Mouse (Mus musculus): ENCODE results near the gene Ugt1a1. TPM values are rescaled to one million over a fixed set of nuclear protein-coding genes. Genes with fewer than 3 reads are reported as not detected.
"Not testable (repeated sequence)": the region's sequence is repeated elsewhere in the genome, so short reads cannot be mapped to it uniquely, and the experiment has no call there.

Gene Ugt1a1
- total RNA-seq, 2 experiments from 2014 or later = not detected

DNA sequence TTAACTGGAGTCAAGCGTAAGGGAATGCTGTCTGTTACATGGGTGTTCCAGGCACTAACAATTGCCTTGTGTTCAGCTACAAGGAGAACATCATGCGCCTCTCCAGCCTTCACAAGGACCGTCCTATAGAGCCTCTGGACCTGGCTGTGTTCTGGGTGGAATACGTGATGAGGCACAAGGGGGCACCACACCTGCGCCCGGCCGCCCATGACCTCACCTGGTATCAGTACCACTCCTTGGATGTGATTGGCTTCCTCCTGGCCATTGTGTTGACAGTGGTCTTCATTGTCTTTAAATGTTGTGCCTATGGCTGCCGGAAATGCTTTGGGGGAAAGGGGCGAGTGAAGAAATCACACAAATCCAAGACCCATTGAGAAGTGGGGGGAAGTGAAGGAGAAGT lies 6.3 kb downstream of the Ugt1a1 start:
- no peak for DNase-seq (ENCODE audit: low spot score in 2 of 2)

DNA sequence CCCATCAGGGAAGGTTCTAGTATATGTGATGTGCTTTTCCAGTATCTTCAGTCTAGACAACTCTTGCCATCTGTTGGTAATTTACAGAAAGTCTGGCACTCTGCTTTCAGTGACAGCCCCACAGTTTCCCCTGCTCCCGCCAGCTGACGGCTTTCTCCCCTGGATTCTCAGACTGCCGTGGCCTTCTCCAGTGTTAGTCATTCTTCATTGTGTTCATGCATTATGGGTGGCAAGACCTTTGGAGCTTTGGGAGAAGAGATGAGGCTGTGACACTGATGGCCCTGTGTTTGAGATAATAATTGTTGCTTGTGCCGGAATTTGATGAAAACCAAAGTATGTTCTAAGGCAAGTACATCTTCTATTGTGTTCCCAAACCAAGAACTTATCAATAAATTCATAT lies 6.8 kb downstream of the Ugt1a1 start:
- no peak for DNase-seq (ENCODE audit: low spot score in 2 of 2)

DNA sequence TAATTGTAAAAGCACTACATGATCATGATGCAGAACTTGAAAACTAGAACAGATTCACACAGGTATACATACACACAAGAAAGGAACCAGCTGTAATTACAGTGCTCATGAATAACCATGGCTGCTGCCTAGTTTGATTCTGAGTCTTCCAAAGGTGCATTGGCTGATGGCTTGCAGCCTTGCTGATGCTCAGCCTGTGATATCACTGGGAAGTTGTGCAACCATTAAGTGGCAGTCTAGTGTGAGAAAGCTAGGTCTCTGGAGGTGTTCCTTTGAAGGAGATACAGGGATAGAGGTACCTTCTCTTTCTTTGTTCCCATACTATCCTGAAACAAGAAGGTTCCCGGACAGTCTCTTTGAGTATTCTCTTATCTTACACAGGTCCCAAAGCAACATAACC lies 7.3 kb downstream of the Ugt1a1 start:
- no peak for DNase-seq (ENCODE audit: low spot score in 2 of 2)

DNA sequence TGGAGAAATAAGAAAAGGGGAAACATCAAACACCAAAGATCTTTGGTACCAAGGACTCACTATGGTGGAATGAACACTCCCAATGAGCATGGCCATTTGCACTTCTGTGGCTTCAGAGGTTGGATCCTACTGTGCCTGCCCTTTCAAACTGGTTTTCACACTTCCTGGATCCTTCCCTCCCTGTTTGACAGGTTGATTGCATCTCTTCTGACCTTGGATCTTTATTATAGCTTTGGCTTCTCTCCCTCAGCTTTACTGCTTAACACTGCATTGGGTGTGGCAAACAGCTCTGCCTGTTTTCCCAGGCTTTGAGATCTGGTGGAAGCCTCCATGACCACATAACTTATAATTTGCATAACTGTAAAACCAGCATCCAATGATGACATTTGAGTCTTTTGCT lies 8.6 kb downstream of the Ugt1a1 start:
- no peak for DNase-seq (ENCODE audit: low spot score in 2 of 2)

DNA sequence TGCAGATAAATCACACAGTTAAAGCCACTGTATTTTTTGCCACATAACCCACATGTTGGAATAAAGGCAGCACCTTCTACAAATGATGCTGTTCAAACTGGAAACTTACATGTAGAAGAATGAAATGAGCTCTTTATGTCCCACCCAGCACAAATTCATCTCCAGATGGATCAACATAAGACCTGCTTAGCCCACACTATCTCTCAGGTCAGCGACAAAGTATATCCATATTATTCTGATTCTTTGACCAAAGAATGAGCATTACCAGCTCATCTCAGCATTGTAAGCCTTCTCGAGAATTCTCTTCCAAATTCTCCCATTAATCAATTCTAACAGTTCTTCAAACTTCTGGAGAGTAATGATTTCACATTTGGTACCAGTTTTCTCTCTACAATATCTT lies 10.5 kb downstream of the Ugt1a1 start:
- DNase-seq (ENCODE audit: low spot score in 2 of 2) = no peak

DNA sequence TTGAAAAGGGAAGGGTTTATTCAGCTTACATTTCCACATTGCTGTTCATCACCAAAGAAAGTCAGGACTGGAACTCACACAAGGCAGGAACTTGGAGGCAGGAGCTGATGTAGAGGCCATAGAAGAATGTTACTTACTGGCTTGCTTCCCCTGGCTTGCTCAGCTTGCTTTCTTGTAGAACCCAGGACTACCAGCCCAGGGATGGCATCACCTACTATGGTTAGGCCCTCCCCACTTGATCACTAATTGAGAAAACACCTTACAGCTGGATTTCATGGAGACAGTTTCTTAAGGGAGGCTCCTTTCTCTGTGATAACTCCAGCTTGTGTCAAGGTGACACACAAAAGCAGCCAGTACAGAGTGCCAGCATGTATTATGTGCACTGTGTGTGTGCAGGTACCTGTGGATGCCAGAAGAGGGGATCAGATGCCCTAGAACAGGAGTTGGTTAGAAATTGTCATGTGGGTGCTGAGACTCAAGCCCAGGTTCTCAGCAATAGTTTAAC lies 11.3 kb downstream of the Ugt1a1 start:
- DNase-seq (ENCODE audit: low spot score in 2 of 2) = not testable (repeated sequence)

DNA sequence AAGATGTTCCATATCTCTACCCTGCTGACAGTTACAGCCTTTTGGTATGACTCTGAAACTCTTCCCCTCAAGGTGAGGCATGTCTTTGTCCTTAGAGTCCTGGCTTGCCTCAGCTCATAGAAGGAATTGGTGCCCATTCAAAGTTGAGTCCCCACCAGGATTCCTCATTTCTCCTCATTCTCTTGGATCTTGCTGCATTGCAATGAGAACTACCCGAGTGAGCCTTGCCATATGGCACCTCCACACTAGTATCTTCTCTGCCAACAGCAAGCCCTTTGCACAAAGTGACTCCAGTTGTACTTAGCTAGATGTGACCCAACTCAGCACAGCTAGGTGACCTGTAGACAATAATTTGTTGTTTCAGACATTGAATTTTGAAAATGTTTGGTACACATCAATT lies 11.8 kb downstream of the Ugt1a1 start:
- DNase-seq (ENCODE audit: low spot score in 2 of 2) = no peak

DNA sequence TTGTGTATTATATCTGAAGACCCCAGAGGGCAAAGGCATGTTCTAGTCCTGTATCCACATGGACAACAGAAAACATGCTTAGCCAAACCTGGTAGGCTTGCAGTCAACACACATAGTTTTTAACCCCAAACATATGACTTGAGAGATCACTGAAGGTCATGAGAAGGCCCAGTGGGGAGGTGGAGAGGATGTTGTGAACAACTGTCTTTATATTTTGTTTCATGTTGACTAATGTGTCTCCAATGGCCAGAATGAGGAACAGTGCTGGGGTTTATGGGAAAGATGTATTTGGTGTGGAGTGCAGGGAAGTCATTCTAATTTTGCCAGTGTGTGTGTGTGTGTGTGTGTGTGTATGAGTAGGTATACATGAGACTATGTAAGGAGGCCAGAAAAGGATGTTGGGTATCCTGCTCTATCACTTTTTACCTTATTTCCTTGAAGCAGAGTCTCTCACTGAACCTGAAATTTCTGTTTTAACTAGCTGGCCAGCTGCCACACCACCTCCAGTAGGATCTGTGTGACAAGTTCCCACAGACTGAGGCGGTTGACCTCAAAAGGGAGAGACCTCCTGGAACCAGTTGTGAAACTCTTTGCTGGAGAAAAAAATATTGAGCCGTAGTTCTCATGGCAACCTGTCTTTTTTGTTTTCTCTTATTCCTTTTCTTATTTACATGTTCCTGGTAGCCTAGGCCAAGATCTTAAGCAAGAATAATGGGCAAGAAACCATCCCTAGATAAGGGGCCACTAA lies 12.4 kb downstream of the Ugt1a1 start:
- DNase-seq (ENCODE audit: low spot score in 2 of 2) = no peak

DNA sequence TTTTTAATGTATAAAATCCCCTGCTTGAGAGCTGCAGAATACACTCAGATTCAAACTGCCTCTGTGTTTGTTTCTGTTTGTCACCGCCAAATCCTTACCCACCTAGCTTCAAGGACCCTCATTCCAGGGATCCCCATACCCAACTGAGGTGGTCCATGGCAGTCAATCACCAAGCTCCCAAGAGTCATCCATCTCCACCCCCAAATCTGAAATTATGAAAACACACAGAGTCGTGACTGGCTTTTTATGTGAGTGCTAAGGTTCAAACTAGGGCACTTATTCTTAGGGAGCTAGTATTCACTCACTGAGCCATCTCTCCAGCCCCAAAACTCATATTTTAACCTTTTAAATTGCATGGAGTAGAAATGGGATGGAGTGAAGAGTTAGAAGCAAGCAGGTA lies 13.5 kb downstream of the Ugt1a1 start:
- not testable (repeated sequence) for DNase-seq (ENCODE audit: low spot score in 2 of 2)

DNA sequence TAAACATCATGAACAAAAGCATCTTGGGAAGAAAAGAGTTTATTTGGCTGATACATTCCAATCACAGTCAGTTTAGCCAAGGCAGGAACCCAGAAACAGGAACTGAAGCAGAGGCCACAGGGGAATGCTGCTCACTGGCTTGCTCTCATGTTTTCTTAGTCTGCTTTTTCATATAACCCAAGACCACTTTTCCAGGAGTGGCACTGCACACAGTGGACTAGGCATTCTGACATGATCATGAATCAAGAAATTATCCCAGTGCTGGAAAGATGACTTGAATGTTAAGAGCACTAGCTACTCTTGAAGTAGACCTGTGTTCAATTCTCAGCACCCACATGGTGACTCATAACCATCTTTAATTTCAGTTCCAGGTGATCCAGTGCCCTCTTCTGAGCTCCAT lies 14.0 kb downstream of the Ugt1a1 start:
- no peak for DNase-seq (ENCODE audit: low spot score in 2 of 2)

DNA sequence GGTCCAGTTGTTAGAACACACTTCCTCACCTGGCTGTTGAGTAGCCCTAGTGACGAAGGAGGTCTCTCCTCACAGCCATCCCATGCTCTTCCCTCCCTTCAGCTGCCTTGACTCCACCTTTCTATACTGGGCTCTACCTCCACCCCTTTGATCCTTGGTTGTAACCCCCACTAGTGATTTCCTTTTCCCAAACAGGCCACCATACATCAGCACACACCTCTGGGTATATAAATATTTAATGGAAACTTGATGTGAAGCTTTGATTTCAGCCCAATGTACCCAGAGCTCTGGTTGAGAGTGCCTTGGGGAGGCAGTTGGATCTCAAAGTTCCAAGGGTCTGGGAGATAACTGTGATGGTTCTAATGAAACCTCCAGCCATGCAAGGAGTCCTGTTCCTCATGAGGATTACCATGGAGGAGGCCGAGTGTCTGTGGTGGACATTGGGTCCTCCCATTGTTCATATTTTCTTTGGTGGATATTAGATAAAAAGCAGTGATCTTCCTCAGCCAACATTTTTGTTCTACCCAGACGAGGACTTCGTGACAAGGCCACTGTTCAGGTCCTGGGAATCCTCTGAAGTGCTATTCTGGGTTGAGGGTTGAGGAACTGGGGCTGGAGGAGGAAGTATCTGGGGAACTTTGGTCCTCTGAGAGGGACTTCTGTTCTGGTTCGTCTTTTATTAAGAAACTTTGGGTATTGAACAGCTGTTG lies 15.1 kb downstream of the Ugt1a1 start, which contains the start of gene Mroh2a:
TSS of gene Mroh2a (plus strand) at position 317 of the 710 bp plus-strand sequence.
- DNase-seq (ENCODE audit: low spot score in 2 of 2) = no peak

DNA sequence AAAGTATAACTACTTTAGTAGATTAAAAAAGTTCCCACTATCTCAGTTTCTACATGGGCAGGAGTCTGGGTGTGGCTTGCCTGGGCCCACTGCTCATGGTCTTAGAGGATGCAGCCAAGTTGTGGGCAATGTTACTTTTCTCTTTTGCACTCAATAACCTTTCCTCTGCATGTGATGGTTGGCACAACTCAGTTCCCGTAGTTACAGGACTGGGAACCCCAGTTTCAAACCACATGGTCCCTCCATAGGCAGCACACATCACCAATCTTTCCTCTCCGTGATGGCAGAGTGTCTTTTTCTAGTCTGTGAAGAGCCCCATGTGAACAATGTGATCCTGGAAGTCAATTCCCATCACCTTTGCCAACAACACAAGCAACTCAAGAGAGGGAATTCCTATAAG lies 15.7 kb downstream of the Ugt1a1 start:
- no peak for DNase-seq (ENCODE audit: low spot score in 2 of 2)

DNA sequence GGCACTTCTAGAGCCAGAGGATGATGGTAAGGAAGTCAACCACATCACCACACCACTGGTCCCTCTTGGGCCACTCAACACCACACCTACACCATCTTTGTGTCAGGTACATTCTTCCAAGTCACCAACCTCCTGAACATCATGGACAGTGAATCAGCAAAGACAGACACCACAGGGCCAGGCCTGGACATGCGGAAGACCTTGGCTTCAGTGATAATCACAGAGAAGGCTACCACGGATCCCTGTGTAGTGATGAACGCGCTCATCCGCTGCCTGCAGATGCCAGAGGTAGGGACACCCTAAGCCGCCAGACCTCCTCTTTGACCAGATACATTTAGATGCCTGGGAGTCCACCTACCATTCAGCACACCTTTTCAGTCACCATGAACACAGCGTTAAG lies 16.4 kb downstream of the Ugt1a1 start:
- DNase-seq (ENCODE audit: low spot score in 2 of 2) = no peak

DNA sequence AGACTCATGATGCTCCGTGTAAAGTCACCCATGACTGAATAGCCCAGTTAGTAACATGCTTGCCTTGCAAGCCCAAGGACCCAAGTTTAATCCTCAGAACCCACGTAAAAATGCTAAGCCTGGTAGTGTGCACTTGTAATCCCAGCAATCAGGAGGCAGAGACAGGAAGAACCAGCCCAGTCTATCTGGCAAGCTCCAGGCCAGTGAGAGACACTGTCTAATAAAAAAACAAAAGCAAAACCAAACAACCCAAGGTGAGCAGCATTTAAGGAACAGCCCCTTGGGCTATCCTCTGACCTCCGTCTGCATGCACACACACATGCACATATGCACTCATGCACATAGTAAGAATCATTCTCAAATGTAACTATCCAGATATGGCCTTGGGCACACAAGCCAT lies 17.8 kb downstream of the Ugt1a1 start:
- no peak for DNase-seq (ENCODE audit: low spot score in 2 of 2)

DNA sequence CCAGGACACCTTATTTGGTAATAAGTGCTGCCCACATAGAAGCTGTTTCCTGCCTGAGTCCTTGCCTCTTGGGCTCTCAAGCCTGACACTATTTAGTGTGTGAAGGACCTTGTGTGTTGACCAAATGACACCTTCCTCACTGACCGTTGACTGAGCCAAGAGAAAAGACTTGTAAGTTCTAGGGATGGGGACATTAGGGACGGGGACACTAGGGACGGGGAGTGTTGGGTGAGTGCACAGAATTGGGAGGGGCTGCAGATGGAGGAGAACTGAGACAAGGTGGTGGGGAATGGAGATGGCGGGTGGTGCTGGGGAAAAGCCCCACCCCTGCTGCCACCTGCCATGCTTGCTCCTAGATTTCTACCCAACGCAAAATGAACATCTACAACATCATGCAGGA lies 18.2 kb downstream of the Ugt1a1 start:
- no peak for DNase-seq (ENCODE audit: low spot score in 2 of 2)

DNA sequence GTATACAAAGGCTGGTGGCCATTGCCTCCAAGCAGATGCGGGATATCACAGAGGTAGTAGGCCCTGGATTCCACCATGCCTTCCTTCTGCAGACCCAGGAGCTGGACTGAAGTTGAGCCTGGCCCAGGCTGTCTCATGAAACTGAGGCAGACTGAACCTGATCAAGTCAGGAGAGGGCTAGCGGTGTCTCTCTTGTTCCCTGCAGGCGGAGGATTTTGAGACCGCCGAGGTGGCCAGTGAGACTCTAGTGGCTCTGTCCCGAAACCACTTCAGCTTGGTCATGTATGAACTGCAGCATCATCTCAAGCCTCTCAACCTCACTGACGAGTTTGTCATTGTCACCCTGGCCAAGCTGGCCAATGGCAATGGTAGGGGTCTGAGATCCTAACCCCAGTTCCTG lies 18.7 kb downstream of the Ugt1a1 start:
- DNase-seq (ENCODE audit: low spot score in 2 of 2) = no peak

DNA sequence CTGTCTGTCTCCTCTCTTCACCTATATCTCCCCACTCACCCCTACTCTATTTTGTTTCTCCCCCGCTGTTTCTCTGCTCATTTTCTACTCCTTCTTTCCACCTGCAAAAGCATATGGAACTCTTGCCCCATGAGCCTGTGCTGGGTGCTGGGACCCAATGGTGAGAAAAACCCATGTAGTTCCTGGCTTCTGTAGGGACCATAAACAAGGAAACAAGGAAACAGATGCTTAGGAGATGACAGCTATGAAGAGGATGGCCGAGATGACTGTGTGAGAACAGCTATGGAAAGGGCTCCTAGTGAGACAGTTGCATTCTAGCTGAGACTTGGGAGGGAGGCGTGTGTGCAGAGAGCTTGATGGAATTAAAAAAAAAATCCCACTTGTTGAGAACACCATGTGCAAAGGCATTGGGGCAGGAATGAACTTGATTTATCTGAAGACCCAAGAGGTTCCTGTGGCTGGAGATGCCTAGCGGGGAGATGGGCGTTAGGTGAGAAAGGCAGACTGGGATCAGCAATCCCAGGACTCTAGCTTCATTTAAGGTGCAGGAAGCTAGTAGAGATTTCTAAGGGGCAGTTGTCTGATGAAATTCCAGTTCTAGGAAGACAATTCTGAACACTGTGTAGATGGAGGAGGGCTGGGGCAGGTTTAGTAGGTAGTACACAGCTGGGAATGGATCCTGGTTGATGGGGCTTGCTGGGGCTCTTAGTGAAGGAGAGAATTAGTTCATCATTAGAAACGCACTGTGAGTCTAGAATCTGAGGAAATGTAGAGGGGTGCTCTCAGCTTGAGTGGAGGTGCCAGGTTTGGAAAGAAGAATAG lies 19.4 kb downstream of the Ugt1a1 start:
- no peak for DNase-seq (ENCODE audit: low spot score in 2 of 2)

DNA sequence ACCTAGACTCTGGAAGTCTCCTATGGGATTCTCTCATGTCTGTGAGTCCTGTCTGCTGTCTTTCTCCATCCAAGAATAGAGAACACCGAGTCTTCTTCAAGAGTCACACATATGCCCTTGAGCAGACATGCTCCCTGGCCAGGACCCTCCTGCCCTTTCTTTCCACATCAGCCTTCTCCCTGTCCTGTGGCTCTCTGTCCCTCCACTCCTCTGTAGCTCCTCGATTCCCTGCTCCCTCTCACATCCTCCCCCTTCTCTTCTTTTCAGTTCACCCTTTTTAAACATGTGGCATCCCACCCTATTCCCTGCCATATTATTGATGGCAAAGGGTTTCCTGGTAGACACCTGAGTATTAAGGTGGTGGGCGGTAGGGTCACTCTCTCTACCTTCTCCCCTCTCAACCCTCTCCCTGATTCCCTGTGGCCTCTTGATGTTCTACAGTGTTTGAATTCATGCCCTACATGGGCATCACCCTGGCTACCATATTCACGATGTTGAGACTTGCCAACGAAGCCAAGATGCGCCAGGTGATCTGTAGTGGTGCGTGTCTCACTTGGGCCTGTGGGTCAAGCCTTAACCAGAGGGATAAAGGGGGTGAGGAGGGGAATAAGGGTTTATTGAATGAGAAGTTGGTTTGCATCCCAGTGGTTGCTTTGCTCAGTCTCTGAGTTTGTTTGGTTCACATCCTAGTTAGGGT lies 20.2 kb downstream of the Ugt1a1 start:
- no peak for DNase-seq (ENCODE audit: low spot score in 2 of 2)

DNA sequence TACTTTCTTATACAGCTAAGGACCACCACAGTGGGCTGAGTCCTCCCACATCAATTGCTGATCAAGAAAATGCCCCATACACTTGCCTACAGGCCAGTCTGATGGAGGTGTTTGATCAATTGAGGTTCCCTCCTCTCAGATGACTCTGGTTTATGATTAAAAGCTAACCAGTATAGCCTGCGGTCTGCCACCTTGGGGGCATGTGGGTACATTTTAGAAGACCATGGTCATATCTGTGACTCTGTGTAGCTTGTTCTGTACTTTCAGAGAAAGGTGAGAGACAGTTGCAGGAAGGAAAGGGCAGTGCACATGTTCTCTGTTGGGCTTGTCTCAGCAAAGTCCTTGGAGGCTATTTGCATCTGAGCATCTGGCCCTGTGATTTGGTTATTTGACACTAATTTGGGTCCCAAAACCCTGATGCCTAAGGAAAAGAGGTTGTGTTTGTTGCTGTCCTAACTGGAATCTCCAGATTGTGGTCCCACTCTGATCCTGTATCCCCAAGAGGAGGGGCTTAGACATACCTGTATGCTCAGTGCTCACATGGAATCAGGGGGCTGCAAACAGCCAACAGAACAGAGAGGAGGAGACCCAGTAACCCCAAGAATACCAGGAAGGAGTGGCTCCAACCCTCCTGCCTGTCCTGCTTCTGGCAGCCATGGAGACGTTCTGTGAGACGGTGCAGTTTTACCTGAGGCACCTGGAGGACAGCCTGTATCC lies 21.1 kb downstream of the Ugt1a1 start:
- no peak for DNase-seq (ENCODE audit: low spot score in 2 of 2)

DNA sequence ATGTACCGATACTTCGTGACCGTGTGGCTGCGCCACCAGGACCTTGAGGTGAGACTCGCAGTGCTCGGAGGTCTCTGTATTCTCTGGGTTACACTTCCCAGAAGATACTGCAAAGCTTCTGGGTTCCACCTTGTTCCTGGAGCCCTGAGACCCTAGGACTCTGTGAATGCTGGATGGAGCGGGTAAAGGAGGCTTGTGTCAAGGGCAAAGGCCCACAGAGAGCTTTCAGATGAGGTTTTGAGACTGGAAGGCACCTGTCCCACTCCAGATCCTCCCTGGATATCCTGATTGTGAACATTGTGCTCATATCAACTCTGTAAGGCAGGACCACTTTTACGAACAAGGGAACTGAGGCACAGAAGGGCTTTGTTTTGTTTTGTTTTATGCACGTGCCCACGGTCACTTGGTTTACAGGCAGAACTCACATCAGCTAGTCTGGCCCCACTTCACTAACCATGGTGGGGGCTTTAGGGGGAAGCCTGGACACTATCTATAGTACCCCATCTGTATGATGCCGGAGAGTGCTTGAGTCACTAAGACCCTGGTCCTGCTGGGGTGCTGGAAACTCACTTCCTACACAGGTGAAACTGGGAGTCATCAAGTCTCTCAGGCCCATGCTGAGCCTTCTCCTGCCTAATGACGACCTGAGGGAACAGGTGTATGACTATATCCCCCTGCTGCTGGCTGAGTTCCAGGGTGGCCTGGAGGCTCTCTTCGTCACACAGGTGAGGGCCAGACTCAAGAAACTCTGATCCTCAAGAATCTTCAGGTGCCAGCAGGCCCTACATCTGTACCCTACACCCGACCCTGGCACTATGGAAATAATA lies 21.9 kb downstream of the Ugt1a1 start:
- DNase-seq (ENCODE audit: low spot score in 2 of 2) = no peak

Measured in layer of hippocampus, postnatal 14 days (tissue).